Mouse (Mus musculus): ENCODE data around the gene Nps. TPM values are rescaled to one million over a fixed set of nuclear protein-coding genes. Genes with fewer than 3 reads are reported as not detected.

Gene Nps
- polyA plus RNA-seq, 2 experiments from 2014 or later: not detected

Other genes with a start within 250 kb of the Nps start
- not detected for gene Foxi2, start 151.6 kb downstream of the Nps start, polyA plus RNA-seq (2017; shearing (Covaris generic))

Data from activated CD4-positive, CD25-positive, alpha-beta regulatory T cell, adult 4 months (primary cell).